Mouse (Mus musculus) gastrocnemius, adult 2 months (tissue): Measurements from ENCODE around the gene Commd3. TPM values are rescaled to one million over a fixed set of nuclear protein-coding genes. Genes with fewer than 3 reads are reported as not detected.
A peak's percentile ranks its signal among the peaks of the same experiment; 100 is the strongest.

Experiments
- DNase-seq: peaks from one replicate; pipeline ENCODE4 v3.0.0; 2022
- H3K27ac ChIP-seq: fragments of 200-600 bp; 2 replicates; pipeline ENCODE4 v1.8.1; 2022; ENCODE audit warnings: mild to moderate bottlenecking
- H3K4me3 ChIP-seq: fragments of 200-600 bp; 2 replicates; pipeline ENCODE4 v1.8.1; 2022; ENCODE audit warnings: mild to moderate bottlenecking, moderate library complexity
- CTCF ChIP-seq: fragments of 200-600 bp; IDR thresholded peaks from 2 replicates; pipeline ENCODE4 v1.8.1; 2022; ENCODE audit warnings: antibody characterized with exemption, mild to moderate bottlenecking, moderate library complexity
- intact Hi-C: fragments of 180-260 bp; cut with DNase I; formaldehyde crosslinking; loops from one replicate; pipeline ENCODE4 v1.15.1; 2025
- total RNA-seq, 2 experiments: library from RNA; stranded (reverse); gene quantifications; 2 replicates each; pipeline ENCODE4 v1.2.3; 2021

Gene Commd3
- total RNA-seq, 2 experiments from 2014 or later = 83.3 to 100 TPM

GRCm38 (mm10) chr2:18698663-18699385 lies 26.6 kb downstream of the Commd3 start:
- peak; percentile 28 for DNase-seq
- TF ChIP-seq CTCF = no peak
- H3K27ac ChIP-seq = no peak overlapping the region
- intact Hi-C loops = loop anchor here (5.0 to 10.0 kb wide), 2 partner anchors 112 to 674 kb away; no protein-coding TSS in a partner anchor
- H3K4me3 ChIP-seq = peak overlapping the region; percentile 29

GRCm38 (mm10) chr2:18699401-18699990 lies 27.3 kb downstream of the Commd3 start:
- no peak for DNase-seq
- H3K4me3 ChIP-seq = no peak overlapping the region
- intact Hi-C loops = loop anchor here (5.0 to 10.0 kb wide), 2 partner anchors 112 to 675 kb away; no protein-coding TSS in a partner anchor
- H3K27ac ChIP-seq = no peak overlapping the region
- TF ChIP-seq CTCF = no peak

GRCm38 (mm10) chr2:18710356-18710755 lies 38.2 kb downstream of the Commd3 start:
- intact Hi-C loops = no loop called here
- no peak for DNase-seq
- Histone ChIP-seq H3K4me3 (no peak overlapping the region), H3K27ac (no peak overlapping the region)
- TF ChIP-seq CTCF = no peak

- no peak overlapping the region for H3K27ac ChIP-seq
- intact Hi-C loops = no loop called here
- H3K4me3 ChIP-seq = no peak overlapping the region
- DNase-seq = no peak
- no peak for TF ChIP-seq CTCF
These were observed 40.9 kb downstream of the Commd3 start for GRCm38 (mm10) chr2:18713071-18713470.

- DNase-seq = no peak
- no peak overlapping the region for H3K4me3 ChIP-seq
- TF ChIP-seq CTCF = no peak
- H3K27ac ChIP-seq = no peak overlapping the region
- intact Hi-C loops = no loop called here
These were observed 42.2 kb downstream of the Commd3 start for GRCm38 (mm10) chr2:18714337-18714736.

GRCm38 (mm10) chr2:18718521-18718920 lies 46.3 kb downstream of the Commd3 start:
- no peak overlapping the region for H3K27ac ChIP-seq
- DNase-seq = no peak
- no peak for TF ChIP-seq CTCF
- intact Hi-C loops = no loop called here
- no peak overlapping the region for H3K4me3 ChIP-seq

- DNase-seq = no peak
- H3K4me3 ChIP-seq = no peak overlapping the region
- no peak for TF ChIP-seq CTCF
- intact Hi-C loops = no loop called here
- H3K27ac ChIP-seq = no peak overlapping the region
These were observed 50.1 kb downstream of the Commd3 start for GRCm38 (mm10) chr2:18722208-18722830.

GRCm38 (mm10) chr2:18724462-18724861 lies 52.3 kb downstream of the Commd3 start:
- Histone ChIP-seq H3K27ac (no peak overlapping the region), H3K4me3 (no peak overlapping the region)
- no peak for DNase-seq
- intact Hi-C loops = no loop called here
- no peak for TF ChIP-seq CTCF

Other genes with a start within 250 kb of the Commd3 start
- gene Bmi1, start 4.6 kb downstream of the Commd3 start, total RNA-seq = 10 to 100 TPM; 48.2 to 53.5 TPM
- gene Spag6, start 21.6 kb downstream of the Commd3 start, total RNA-seq = 1 to 10 TPM; 1.2 to 1.5 TPM